Comparison of ENCODE assay signal across 21 mouse cellular contexts in genomic region chr4:7144215-7144614, GRCm38 (mm10).
A peak's percentile ranks its signal among the peaks of the same experiment; 100 is the strongest.
DNase-seq lines count a peak whose midpoint lies in the region; ATAC-seq and TF ChIP-seq lines count a peak whose summit lies in the region.
"Had no signal": no experiment of that assay in that cellular context is flagged by ENCODE, and none has a peak within 500 bp of the region (broad histone marks: within the 10 kb centered on the region; RNA-seq: fewer than 3 reads in every experiment).

No protein-coding gene starts in this region.

- intact Hi-C loops in heart, postnatal 25 days (cut with DNase I) = no loop called here
- intact Hi-C loops in left cerebral cortex, adult 2 months (cut with DNase I) = no loop called here

- H3K27ac ChIP-seq in kidney, adult 2 months (ENCODE audit: insufficient read depth, low read depth, low read length) = peak overlapping the region; percentile 92
- H3K27ac ChIP-seq in liver, embryonic 16.5 days (ENCODE audit: low read length) = peak overlapping the region; percentile 73; the same call in 1 of the 2 replicates
- H3K27ac ChIP-seq in left cerebral cortex, adult 2 months = no peak overlapping the region
- no peak overlapping the region for H3K27ac ChIP-seq in hindbrain, postnatal 0 days
- H3K27ac ChIP-seq: embryonic facial prominence, embryonic 10.5 days; forebrain, embryonic 13.5 days; hindbrain, embryonic 14.5 days; limb, embryonic 10.5 days; lung, embryonic 15.5 days had no signal

- H3K4me2 ChIP-seq in liver, embryonic 16.5 days (ENCODE audit: low read depth, low read length) = peak overlapping the region; percentile 30; the same call in 1 of the 2 replicates
- no peak overlapping the region for H3K4me2 ChIP-seq in hindbrain, postnatal 0 days (ENCODE audit: low read depth, low read length)
- H3K4me2 ChIP-seq: forebrain, embryonic 13.5 days; hindbrain, embryonic 14.5 days; lung, embryonic 15.5 days had no signal

- H3K27me3 ChIP-seq in kidney, adult 2 months (replicated peaks; ENCODE audit: control insufficient read depth, insufficient read depth, low read length) = no peaks in the 10 kb centered on the region
- no peaks in the 10 kb centered on the region for H3K27me3 ChIP-seq in liver, embryonic 16.5 days (ENCODE audit: control insufficient read depth, insufficient read depth, low read depth, low read length)
- no peaks in the 10 kb centered on the region for H3K27me3 ChIP-seq in hindbrain, postnatal 0 days (ENCODE audit: insufficient read depth, low read length)
- H3K27me3 ChIP-seq: CH12.LX; forebrain, embryonic 13.5 days; lung, embryonic 15.5 days had no signal

- H3K9me3 ChIP-seq in liver, embryonic 16.5 days (replicated peaks; ENCODE audit: control insufficient read depth, low read length) = no peaks in the 10 kb centered on the region
- no peaks in the 10 kb centered on the region for H3K9me3 ChIP-seq in hindbrain, postnatal 0 days (ENCODE audit: low read length)
- H3K9me3 ChIP-seq: embryonic facial prominence, embryonic 10.5 days; forebrain, embryonic 13.5 days; limb, embryonic 10.5 days; lung, embryonic 15.5 days had no signal

- DNase-seq in kidney, adult 2 months = peak; percentile 80
- no peak for DNase-seq in kidney, adult 18-20 months
- peak; percentile 1 for DNase-seq in kidney, postnatal 14 days
- DNase-seq in heart, postnatal 25 days (ENCODE audit: low spot score) = no peak
- DNase-seq in left cerebral cortex, adult 2 months (ENCODE audit: extremely low spot score in 1 of 2, low spot score in 2 of 2) = no peak
- DNase-seq in ovary, postnatal 14 days (ENCODE audit: low spot score) = no peak
- no peak for DNase-seq in hindbrain, postnatal 0 days (ENCODE audit: low spot score)
- DNase-seq: adrenal gland, adult 2 months; cerebellum, adult 11-12 months; cerebellum, postnatal 25 days; gastrocnemius, postnatal 36 days; heart, postnatal 10 days; midbrain, embryonic 14.5 days; retina, postnatal 1 day had no signal

- TF ChIP-seq CTCF in kidney, adult 2 months (conservative IDR thresholded peaks at IDR 0.05; ENCODE audit: insufficient read depth, insufficient read length, low read depth, low read length) = no peak
- no peak for TF ChIP-seq CTCF in left cerebral cortex, adult 2 months (IDR thresholded peaks at IDR 0.05)
- TF ChIP-seq CTCF in hindbrain, postnatal 0 days (IDR thresholded peaks at IDR 0.05; ENCODE audit: low read depth) = no peak

- peaks cover 7% of the 10 kb centered on the region; the same call in 1 of the 2 replicates for H3K4me1 ChIP-seq in kidney, adult 2 months (ENCODE audit: control insufficient read depth, insufficient read depth, low read length)
- H3K4me1 ChIP-seq in liver, embryonic 16.5 days (ENCODE audit: control insufficient read depth, low read depth, low read length) = no peaks in the 10 kb centered on the region
- H3K4me1 ChIP-seq in hindbrain, postnatal 0 days (ENCODE audit: insufficient read depth, low read length) = no peaks in the 10 kb centered on the region
- H3K4me1 ChIP-seq: embryonic facial prominence, embryonic 10.5 days; forebrain, embryonic 13.5 days; limb, embryonic 10.5 days; lung, embryonic 15.5 days had no signal

- no peak overlapping the region for H3K4me3 ChIP-seq in kidney, adult 2 months (ENCODE audit: insufficient read depth, low read depth, low read length)
- H3K4me3 ChIP-seq in liver, embryonic 16.5 days (ENCODE audit: low read depth, low read length) = no peak overlapping the region
- H3K4me3 ChIP-seq in left cerebral cortex, adult 2 months = no peak overlapping the region
- H3K4me3 ChIP-seq in hindbrain, postnatal 0 days (ENCODE audit: low read length) = no peak overlapping the region
- H3K4me3 ChIP-seq: embryonic facial prominence, embryonic 10.5 days; forebrain, embryonic 13.5 days; limb, embryonic 10.5 days; lung, embryonic 15.5 days had no signal

- ATAC-seq in liver, embryonic 16.5 days (ENCODE audit: low read depth) = peak; percentile 80
- no peak for ATAC-seq in hindbrain, postnatal 0 days
- ATAC-seq: forebrain, embryonic 13.5 days had no signal

- no peaks in the 10 kb centered on the region for H3K36me3 ChIP-seq in kidney, adult 2 months (ENCODE audit: control insufficient read depth, insufficient read depth, low read length)
- no peaks in the 10 kb centered on the region for H3K36me3 ChIP-seq in liver, embryonic 16.5 days (ENCODE audit: control insufficient read depth, insufficient read depth)
- no peaks in the 10 kb centered on the region for H3K36me3 ChIP-seq in hindbrain, postnatal 0 days (ENCODE audit: insufficient read depth, low read length)
- H3K36me3 ChIP-seq: embryonic facial prominence, embryonic 10.5 days; limb, embryonic 10.5 days; lung, embryonic 15.5 days had no signal

- H3K9ac ChIP-seq in liver, embryonic 16.5 days (ENCODE audit: low read depth, low read length) = no peak overlapping the region
- H3K9ac ChIP-seq in hindbrain, postnatal 0 days (replicated peaks; ENCODE audit: low read length) = no peak overlapping the region
- H3K9ac ChIP-seq: forebrain, embryonic 13.5 days; hindbrain, embryonic 14.5 days; lung, embryonic 15.5 days had no signal

- TF ChIP-seq POLR2A in kidney, adult 2 months (IDR thresholded peaks at IDR 0.05; ENCODE audit: low read depth, low read length) = no peak

Comparison
In these comparisons a context has a peak if more than half of its experiments do, and no peak if none do; other contexts are left out.
1. DNase-seq: peak in kidney, adult 2 months (single experiment) and kidney, postnatal 14 days (single experiment); none in kidney, adult 18-20 months (single experiment), heart, postnatal 25 days (single experiment), left cerebral cortex, adult 2 months (0 of 2), ovary, postnatal 14 days (single experiment) and hindbrain, postnatal 0 days (single experiment).
2. H3K27ac ChIP-seq: peak in kidney, adult 2 months (single experiment) and liver, embryonic 16.5 days (single experiment); none in left cerebral cortex, adult 2 months (single experiment) and hindbrain, postnatal 0 days (single experiment).